Mouse (Mus musculus) v-Abl transformed pro-B cells (cell line): ENCODE measurements around the gene Olfr901.
"Not testable (repeated sequence)": the region's sequence is repeated elsewhere in the genome, so short reads cannot be mapped to it uniquely, and the experiment has no call there.

Experiments
- in situ Hi-C, 2 experiments: fragments of 400-800 bp; cut with MboI; formaldehyde crosslinking; loops; one replicate each; pipeline ENCODE4 v1.15.1; 2025; ENCODE audit not compliant: unreplicated experiment in 2 of 2

Gene Olfr901

GRCm38 (mm10) chr9:38429155-38429554, at the start of gene Olfr901:
Gene Olfr901 (plus strand): TSS chr9:38429455.
- in situ Hi-C loops = no loop called here

GRCm38 (mm10) chr9:38401398-38401797, 27.9 kb upstream of the Olfr901 start, which contains the start of gene Olfr147:
Gene Olfr147 (plus strand): TSS chr9:38401698.
- in situ Hi-C loops = no loop called here

- in situ Hi-C loops = not testable (repeated sequence)
Measured at GRCm38 (mm10) chr9:38407502-38407901, 21.8 kb upstream of the Olfr901 start.

DNA sequence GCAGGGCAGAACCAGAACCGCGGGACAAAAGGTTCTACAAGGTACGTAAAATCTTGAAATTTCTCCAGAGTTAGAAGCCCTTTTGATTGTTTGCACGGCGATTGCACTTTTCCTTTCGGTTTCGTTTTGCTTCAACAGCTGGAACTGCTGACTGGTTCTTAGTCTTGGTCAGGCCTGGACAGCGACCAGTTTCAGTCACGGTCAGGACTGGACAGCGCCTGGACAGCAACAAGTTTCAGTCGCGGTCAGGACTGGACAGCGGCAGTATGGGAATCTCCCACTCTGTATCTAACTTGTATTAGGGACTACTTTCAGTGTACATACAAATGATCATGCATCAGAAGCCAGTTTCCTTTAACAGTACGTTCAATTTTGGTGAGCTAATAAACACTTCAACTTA, 15.8 kb upstream of the Olfr901 start:
- in situ Hi-C loops = not testable (repeated sequence)

- in situ Hi-C loops = no loop called here
Measured at GRCm38 (mm10) chr9:38423801-38424200, 5.5 kb upstream of the Olfr901 start.

DNA sequence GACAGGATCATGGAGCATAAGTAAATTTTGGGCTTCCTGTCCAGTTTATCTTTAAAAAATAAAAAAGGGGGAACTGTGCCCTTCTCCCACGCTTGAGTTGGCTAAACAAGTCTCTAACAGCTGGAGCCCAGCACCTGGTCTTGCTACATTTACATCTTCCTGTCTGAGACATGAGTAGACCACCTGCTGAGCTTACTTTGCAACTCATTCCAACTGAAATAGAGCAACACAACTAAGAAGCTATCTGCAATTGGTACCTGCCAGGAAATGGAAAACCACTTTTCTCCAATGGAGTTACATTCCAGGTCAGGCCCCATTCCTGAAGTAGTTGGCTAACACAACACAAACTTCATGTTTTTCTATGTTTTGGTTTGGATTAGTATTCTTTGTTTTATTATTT, 2.2 kb upstream of the Olfr901 start:
- in situ Hi-C loops = no loop called here

- in situ Hi-C loops = no loop called here
Measured at GRCm38 (mm10) chr9:38447352-38447751, 18.1 kb downstream of the Olfr901 start, which contains the start of gene Olfr902. Gene Olfr902 (plus strand): TSS chr9:38447652.

GRCm38 (mm10) chr9:38462844-38463243, 33.6 kb downstream of the Olfr901 start, which contains the start of gene Olfr904:
Gene Olfr904 (plus strand): TSS chr9:38463144.
- in situ Hi-C loops = no loop called here

GRCm38 (mm10) chr9:38470807-38471206, 41.6 kb downstream of the Olfr901 start, which contains the start of gene Olfr905:
Gene Olfr905 (plus strand): TSS chr9:38471107.
- in situ Hi-C loops = no loop called here
